Mouse (Mus musculus): Measurements from ENCODE around the gene Dbt. TPM values are rescaled to one million over a fixed set of nuclear protein-coding genes. Genes with fewer than 3 reads are reported as not detected.

Dbt gene
- polyA plus RNA-seq, 1 experiment = 37.6 TPM

- H3K4me3 ChIP-seq (ENCODE audit: low read depth, low read length) = no peak overlapping the region
- H3K27me3 ChIP-seq (ENCODE audit: control insufficient read depth, insufficient read depth, low read length, poor library complexity, severe bottlenecking) = no peaks in the 10 kb centered on the region
- no peaks in the 10 kb centered on the region for H3K9me3 ChIP-seq (replicated peaks; ENCODE audit: control insufficient read depth, insufficient read depth, low read length, poor library complexity, severe bottlenecking)
- TF ChIP-seq POLR2A (IDR thresholded peaks at IDR 0.05; ENCODE audit: insufficient read depth, low read length) (no peak), CTCF (IDR thresholded peaks at IDR 0.05; ENCODE audit: low read depth, low read length) (no peak), EP300 (IDR thresholded peaks at IDR 0.05; ENCODE audit: insufficient read depth, low read depth, low read length) (no peak)
- H3K36me3 ChIP-seq (ENCODE audit: control insufficient read depth, insufficient read depth, low read length, poor library complexity, severe bottlenecking) = peaks cover 6% of the 10 kb centered on the region
- H3K27ac ChIP-seq (ENCODE audit: insufficient read depth, low read length) = 0 out of 2 replicates have a peak overlapping the region, but pooled peaks have one; percentile 6
- no peak overlapping the region for H3K9ac ChIP-seq (ENCODE audit: low read depth, poor library complexity, severe bottlenecking)
- no peaks in the 10 kb centered on the region for H3K4me1 ChIP-seq (ENCODE audit: control insufficient read depth, insufficient read depth, low read length)
Observed at GRCm38 (mm10) chr3:116529741-116530140, 16.9 kb downstream of the Dbt start.

GRCm38 (mm10) chr3:116530826-116531225 lies 18.0 kb downstream of the Dbt start:
- Histone ChIP-seq H3K4me1 (ENCODE audit: control insufficient read depth, insufficient read depth, low read length) (no peaks in the 10 kb centered on the region), H3K27ac (ENCODE audit: insufficient read depth, low read length) (no peak overlapping the region), H3K36me3 (ENCODE audit: control insufficient read depth, insufficient read depth, low read length, poor library complexity, severe bottlenecking) (peaks cover 10% of the 10 kb centered on the region), H3K27me3 (ENCODE audit: control insufficient read depth, insufficient read depth, low read length, poor library complexity, severe bottlenecking) (no peaks in the 10 kb centered on the region), H3K9me3 (replicated peaks; ENCODE audit: control insufficient read depth, insufficient read depth, low read length, poor library complexity, severe bottlenecking) (no peaks in the 10 kb centered on the region), H3K4me3 (ENCODE audit: low read depth, low read length) (no peak overlapping the region), H3K9ac (ENCODE audit: low read depth, poor library complexity, severe bottlenecking) (no peak overlapping the region)
- TF ChIP-seq CTCF (IDR thresholded peaks at IDR 0.05; ENCODE audit: low read depth, low read length) (no peak), POLR2A (IDR thresholded peaks at IDR 0.05; ENCODE audit: insufficient read depth, low read length) (no peak), EP300 (IDR thresholded peaks at IDR 0.05; ENCODE audit: insufficient read depth, low read depth, low read length) (no peak)

- Histone ChIP-seq H3K4me1 (ENCODE audit: control insufficient read depth, insufficient read depth, low read length) (no peaks in the 10 kb centered on the region), H3K27ac (ENCODE audit: insufficient read depth, low read length) (no peak overlapping the region), H3K36me3 (ENCODE audit: control insufficient read depth, insufficient read depth, low read length, poor library complexity, severe bottlenecking) (peaks cover 18% of the 10 kb centered on the region)
Observed at GRCm38 (mm10) chr3:116536428-116537199, 23.7 kb downstream of the Dbt start.

GRCm38 (mm10) chr3:116537200-116537573 lies 24.3 kb downstream of the Dbt start:
- H3K36me3 ChIP-seq (ENCODE audit: control insufficient read depth, insufficient read depth, low read length, poor library complexity, severe bottlenecking) = peaks cover 18% of the 10 kb centered on the region
- H3K27ac ChIP-seq (ENCODE audit: insufficient read depth, low read length) = no peak overlapping the region

More at GRCm38 (mm10) chr3:116536428-116537199, 23.7 kb downstream of the Dbt start:
- Histone ChIP-seq H3K9me3 (replicated peaks; ENCODE audit: control insufficient read depth, insufficient read depth, low read length, poor library complexity, severe bottlenecking) (no peaks in the 10 kb centered on the region), H3K9ac (ENCODE audit: low read depth, poor library complexity, severe bottlenecking) (no peak overlapping the region), H3K27me3 (ENCODE audit: control insufficient read depth, insufficient read depth, low read length, poor library complexity, severe bottlenecking) (no peaks in the 10 kb centered on the region), H3K4me3 (ENCODE audit: low read depth, low read length) (no peak overlapping the region)
- TF ChIP-seq EP300 (IDR thresholded peaks at IDR 0.05; ENCODE audit: insufficient read depth, low read depth, low read length) = no peak
- no peak for TF ChIP-seq POLR2A (IDR thresholded peaks at IDR 0.05; ENCODE audit: insufficient read depth, low read length)
- no peak for TF ChIP-seq CTCF (IDR thresholded peaks at IDR 0.05; ENCODE audit: low read depth, low read length)

GRCm38 (mm10) chr3:116542070-116542469 lies 29.2 kb downstream of the Dbt start:
- H3K9me3 ChIP-seq (replicated peaks; ENCODE audit: control insufficient read depth, insufficient read depth, low read length, poor library complexity, severe bottlenecking) = no peaks in the 10 kb centered on the region
- H3K36me3 ChIP-seq (ENCODE audit: control insufficient read depth, insufficient read depth, low read length, poor library complexity, severe bottlenecking) = peaks cover 11% of the 10 kb centered on the region
- no peak overlapping the region for H3K4me3 ChIP-seq (ENCODE audit: low read depth, low read length)
- TF ChIP-seq POLR2A (IDR thresholded peaks at IDR 0.05; ENCODE audit: insufficient read depth, low read length) (no peak), EP300 (IDR thresholded peaks at IDR 0.05; ENCODE audit: insufficient read depth, low read depth, low read length) (no peak), CTCF (IDR thresholded peaks at IDR 0.05; ENCODE audit: low read depth, low read length) (no peak)
- no peaks in the 10 kb centered on the region for H3K27me3 ChIP-seq (ENCODE audit: control insufficient read depth, insufficient read depth, low read length, poor library complexity, severe bottlenecking)
- no peak overlapping the region for H3K27ac ChIP-seq (ENCODE audit: insufficient read depth, low read length)
- H3K4me1 ChIP-seq (ENCODE audit: control insufficient read depth, insufficient read depth, low read length) = no peaks in the 10 kb centered on the region
- no peak overlapping the region for H3K9ac ChIP-seq (ENCODE audit: low read depth, poor library complexity, severe bottlenecking)

More at GRCm38 (mm10) chr3:116537200-116537573, 24.3 kb downstream of the Dbt start:
- H3K9me3 ChIP-seq (replicated peaks; ENCODE audit: control insufficient read depth, insufficient read depth, low read length, poor library complexity, severe bottlenecking) = no peaks in the 10 kb centered on the region
- no peaks in the 10 kb centered on the region for H3K4me1 ChIP-seq (ENCODE audit: control insufficient read depth, insufficient read depth, low read length)
- no peak overlapping the region for H3K4me3 ChIP-seq (ENCODE audit: low read depth, low read length)
- no peak overlapping the region for H3K9ac ChIP-seq (ENCODE audit: low read depth, poor library complexity, severe bottlenecking)
- no peaks in the 10 kb centered on the region for H3K27me3 ChIP-seq (ENCODE audit: control insufficient read depth, insufficient read depth, low read length, poor library complexity, severe bottlenecking)
- TF ChIP-seq CTCF (IDR thresholded peaks at IDR 0.05; ENCODE audit: low read depth, low read length) (no peak), POLR2A (IDR thresholded peaks at IDR 0.05; ENCODE audit: insufficient read depth, low read length) (no peak), EP300 (IDR thresholded peaks at IDR 0.05; ENCODE audit: insufficient read depth, low read depth, low read length) (no peak)

- Histone ChIP-seq H3K27me3 (ENCODE audit: control insufficient read depth, insufficient read depth, low read length, poor library complexity, severe bottlenecking) (no peaks in the 10 kb centered on the region), H3K4me1 (ENCODE audit: control insufficient read depth, insufficient read depth, low read length) (no peaks in the 10 kb centered on the region), H3K36me3 (ENCODE audit: control insufficient read depth, insufficient read depth, low read length, poor library complexity, severe bottlenecking) (peaks cover 11% of the 10 kb centered on the region), H3K9ac (ENCODE audit: low read depth, poor library complexity, severe bottlenecking) (no peak overlapping the region), H3K27ac (ENCODE audit: insufficient read depth, low read length) (no peak overlapping the region), H3K4me3 (ENCODE audit: low read depth, low read length) (no peak overlapping the region), H3K9me3 (replicated peaks; ENCODE audit: control insufficient read depth, insufficient read depth, low read length, poor library complexity, severe bottlenecking) (no peaks in the 10 kb centered on the region)
- TF ChIP-seq POLR2A (IDR thresholded peaks at IDR 0.05; ENCODE audit: insufficient read depth, low read length) (no peak), EP300 (IDR thresholded peaks at IDR 0.05; ENCODE audit: insufficient read depth, low read depth, low read length) (no peak), CTCF (IDR thresholded peaks at IDR 0.05; ENCODE audit: low read depth, low read length) (no peak)
Observed at GRCm38 (mm10) chr3:116542532-116542931, 29.7 kb downstream of the Dbt start.

Data from ES-Bruce4 (cell line).